Mouse (Mus musculus): ENCODE measurements around the gene Cflar. TPM values are rescaled to one million over a fixed set of nuclear protein-coding genes. Genes with fewer than 3 reads are reported as not detected.

The Cflar gene
- 3.6 and 17.0 TPM in 2 replicates for polyA plus RNA-seq (2012; ENCODE audit: low replicate concordance)

GRCm38 (mm10) chr1:58711365-58712016 is at the start of gene Cflar:
TSS of gene Cflar (plus strand) at chr1:58711508.

GRCm38 (mm10) chr1:58695810-58696209 is 15.5 kb upstream of the Cflar start, which contains the start of gene Als2cr12:
TSS of gene Als2cr12 (minus strand) at chr1:58695989.

GRCm38 (mm10) chr1:58795291-58796058 is 84.2 kb downstream of the Cflar start, which contains the start of gene Casp8:
TSS of gene Casp8 (plus strand) at chr1:58795374.

Other genes starting within 250 kb of the Cflar start
- gene Orc2, start 206.4 kb upstream of the Cflar start, polyA plus RNA-seq (2012; ENCODE audit: low replicate concordance): 8.3 and 14.8 TPM in 2 replicates
- 2.1 and 7.2 TPM in 2 replicates for gene Fam126b, start 125.2 kb upstream of the Cflar start, polyA plus RNA-seq (2012; ENCODE audit: low replicate concordance)
- 2.1 and 5.0 TPM in 2 replicates for gene Ndufb3, start 125.1 kb upstream of the Cflar start, polyA plus RNA-seq (2012; ENCODE audit: low replicate concordance)
- gene Als2cr12, start 15.5 kb upstream of the Cflar start, polyA plus RNA-seq (2012; ENCODE audit: low replicate concordance): not detected in 2 replicates
- 4.7 and 7.9 TPM in 2 replicates for gene Casp8, start 83.9 kb downstream of the Cflar start, polyA plus RNA-seq (2012; ENCODE audit: low replicate concordance)

All from hematopoietic multipotent progenitor cell, adult 10-12 weeks (in vitro differentiated cells).